Mouse (Mus musculus) ES-E14 (cell line): ENCODE results near the gene Lce6a.

Experiments
- MAFK ChIP-seq: IDR thresholded peaks from 2 replicates; pipeline ENCODE4 v1.6.1; 2014; ENCODE audit warnings: mild to moderate bottlenecking, low read depth, low read length, inconsistent platforms; ENCODE audit not compliant: insufficient read depth
- ZNF384 ChIP-seq: IDR thresholded peaks from 2 replicates; pipeline ENCODE4 v1.6.1; 2012; ENCODE audit warnings: low read depth, low read length, inconsistent platforms

- TF ChIP-seq MAFK (no peak), ZNF384 (no peak)
Measured at GRCm38 (mm10) chr3:92607392-92607791, 14.1 kb downstream of the Lce6a start, which contains the start of gene 2210017I01Rik.
